Mouse (Mus musculus) thymus, adult 2 months (tissue): Measurements from ENCODE around the gene Jpt2. TPM values are rescaled to one million over a fixed set of nuclear protein-coding genes. Genes with fewer than 3 reads are reported as not detected.
A peak's percentile ranks its signal among the peaks of the same experiment; 100 is the strongest.

ENCODE experiments used
- DNase-seq: peaks from one replicate; pipeline ENCODE4 v3.0.0; 2021
- H3K27ac ChIP-seq: fragments of 200-500 bp; 2 replicates; pipeline ENCODE4 v1.5.1; 2012; ENCODE audit warnings: low read length, control low read depth; ENCODE audit not compliant: control insufficient read depth, insufficient read depth
- H3K27me3 ChIP-seq: fragments of 200-500 bp; 2 replicates; pipeline ENCODE4 v1.6.1; 2012; ENCODE audit warnings: mild to moderate bottlenecking, low read length, moderate library complexity, mixed read lengths; ENCODE audit not compliant: control insufficient read depth, insufficient read depth
- H3K36me3 ChIP-seq: fragments of 200-500 bp; 2 replicates; pipeline ENCODE4 v1.6.1; 2012; ENCODE audit warnings: mild to moderate bottlenecking, low read length, moderate library complexity; ENCODE audit not compliant: control insufficient read depth, insufficient read depth
- H3K4me1 ChIP-seq: fragments of 200-500 bp; replicated peaks from 2 replicates; pipeline ENCODE4 v1.6.1; 2012; ENCODE audit warnings: low read length; ENCODE audit not compliant: control insufficient read depth, insufficient read depth
- H3K4me3 ChIP-seq: fragments of 200-500 bp; 2 replicates; pipeline ENCODE4 v1.5.1; 2012; ENCODE audit warnings: mild to moderate bottlenecking, low read length, control low read depth, moderate library complexity; ENCODE audit not compliant: control insufficient read depth, insufficient read depth
- CTCF ChIP-seq: fragments of 200-500 bp; IDR thresholded peaks from 2 replicates; pipeline ENCODE4 v1.5.1; 2012; ENCODE audit warnings: mild to moderate bottlenecking, control low read depth, low read length, moderate library complexity, borderline replicate concordance; ENCODE audit not compliant: control insufficient read depth, poor library complexity, insufficient read depth; ENCODE audit errors: extremely low read depth
- POLR2A ChIP-seq: fragments of 200-500 bp; IDR thresholded peaks from 2 replicates; pipeline ENCODE4 v1.6.1; 2012; ENCODE audit warnings: mild to moderate bottlenecking, low read length, control low read depth, moderate library complexity; ENCODE audit not compliant: control insufficient read depth, poor library complexity, insufficient read depth; ENCODE audit errors: extremely low read depth
- whole genome bisulfite sequencing: fragments of 180-500 bp; shearing (Covaris S2); methylation state at CpG from one replicate; pipeline ENCODE4 v1.1.7; 2018; 5-methylcytosine and 5-hydroxymethylcytosine counted together
- polyA plus RNA-seq: library from polyadenylated mRNA; depleted of rRNA; stranded (reverse); fragments of >200 nt; gene quantifications from 2 replicates; pipeline ENCODE4 v1.2.3, GENCODE M21; 2012; rRNA removed

Gene Jpt2
- 13.5 and 15.0 TPM in 2 replicates for polyA plus RNA-seq

DNA sequence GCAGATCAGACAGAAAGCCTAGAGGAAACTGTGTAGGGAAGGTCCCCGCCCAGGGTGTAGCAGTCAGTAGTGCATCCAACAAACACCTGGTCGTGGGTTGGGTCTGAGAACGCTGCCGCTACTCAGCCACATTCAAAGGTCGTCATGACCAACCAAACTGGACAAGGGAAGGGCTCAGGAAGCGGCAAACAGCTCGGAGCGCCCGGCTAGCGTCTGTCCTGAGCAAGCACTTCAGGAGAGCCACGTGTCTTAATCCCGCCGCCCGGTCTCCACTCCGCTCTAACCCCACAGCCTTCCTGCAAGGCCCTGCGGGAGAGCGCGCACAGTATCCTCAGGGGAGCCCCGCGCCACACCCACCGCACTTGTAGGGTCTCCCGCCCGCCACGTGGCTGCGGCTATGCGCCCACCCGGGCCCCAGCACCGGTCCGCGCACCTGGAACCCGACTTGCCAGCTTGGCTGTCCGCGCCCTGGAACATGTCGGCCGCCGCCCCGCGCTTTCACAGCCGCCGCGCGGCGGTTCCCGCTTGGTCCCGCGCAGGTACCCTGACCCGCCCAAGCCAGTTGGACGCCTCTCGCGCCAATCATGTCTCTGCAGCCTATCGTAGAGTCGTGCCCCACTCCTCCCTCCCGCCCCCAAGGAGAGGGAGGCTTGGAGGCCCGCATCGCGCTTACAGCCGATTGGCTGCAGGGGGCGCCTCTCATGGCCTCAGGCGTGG is at the start of gene Jpt2:
Gene Jpt2, minus strand, starts transcription at position 555 of the 717 bp plus-strand sequence.
- TF ChIP-seq CTCF = peak; percentile 73
- TF ChIP-seq POLR2A = peak; percentile 45; the same call in 1 of the 2 replicates
- H3K27me3 ChIP-seq = no peaks in the 10 kb centered on the region
- peak within 1 kb of the TSS; percentile 80 for H3K4me3 ChIP-seq
- H3K27ac ChIP-seq = no peak within 1 kb of the TSS
- H3K4me1 ChIP-seq = no peaks in the 10 kb centered on the region
- peaks cover 20% of the 10 kb centered on the region for H3K36me3 ChIP-seq
- WGBS = under 1% methylated on average over 59 of the region's 59 CpGs
- DNase-seq = peak; percentile 98

DNA sequence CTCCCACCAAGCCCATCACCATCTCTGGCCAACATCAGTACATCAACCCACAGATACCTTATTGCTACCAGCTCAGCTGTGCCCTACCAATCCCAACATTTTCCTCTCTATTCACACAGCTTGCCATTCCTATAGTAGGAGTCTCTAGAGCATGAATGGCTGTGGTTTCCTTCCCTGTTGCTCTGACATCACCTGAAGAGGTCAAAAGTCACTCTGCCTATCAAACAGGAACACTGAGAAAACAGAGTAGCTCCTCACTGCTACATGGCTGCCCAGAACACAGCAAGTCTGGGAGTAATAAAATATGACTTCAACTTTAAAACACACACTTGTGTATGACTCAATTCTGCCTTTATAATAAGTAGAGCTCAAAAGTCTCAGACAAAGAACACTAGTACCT is 47.0 kb upstream of the Jpt2 start:
- Histone ChIP-seq H3K27me3 (no peaks in the 10 kb centered on the region), H3K27ac (no peak overlapping the region), H3K4me1 (no peaks in the 10 kb centered on the region), H3K36me3 (peaks cover 40% of the 10 kb centered on the region), H3K4me3 (no peak overlapping the region)
- no peak for DNase-seq
- TF ChIP-seq CTCF (no peak), POLR2A (no peak)

DNA sequence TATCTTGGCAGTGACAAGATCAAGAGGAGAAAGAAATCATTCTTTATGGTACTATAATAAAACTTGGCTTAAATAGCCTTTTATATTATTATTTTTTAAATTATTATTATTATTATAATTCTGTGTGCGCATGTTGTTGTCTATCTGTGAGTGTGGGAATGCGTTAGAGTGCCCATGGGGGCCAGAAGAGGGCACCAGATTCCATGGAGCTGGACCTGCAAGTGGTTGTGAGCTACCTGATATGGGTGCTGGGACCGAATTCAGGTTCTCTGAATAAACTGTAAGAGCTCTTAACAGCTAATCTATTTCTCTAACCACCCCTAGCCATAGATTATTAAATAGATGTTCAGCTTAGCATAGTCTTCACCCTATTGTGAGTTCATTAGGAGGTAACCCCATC is 44.6 kb upstream of the Jpt2 start:
- H3K27me3 ChIP-seq = no peaks in the 10 kb centered on the region
- peaks cover 39% of the 10 kb centered on the region for H3K36me3 ChIP-seq
- DNase-seq = no peak
- over 99% methylated on average over 3 of the region's 3 CpGs for WGBS
- H3K4me3 ChIP-seq = no peak overlapping the region
- H3K4me1 ChIP-seq = no peaks in the 10 kb centered on the region
- H3K27ac ChIP-seq = no peak overlapping the region
- TF ChIP-seq CTCF = no peak
- no peak for TF ChIP-seq POLR2A

DNA sequence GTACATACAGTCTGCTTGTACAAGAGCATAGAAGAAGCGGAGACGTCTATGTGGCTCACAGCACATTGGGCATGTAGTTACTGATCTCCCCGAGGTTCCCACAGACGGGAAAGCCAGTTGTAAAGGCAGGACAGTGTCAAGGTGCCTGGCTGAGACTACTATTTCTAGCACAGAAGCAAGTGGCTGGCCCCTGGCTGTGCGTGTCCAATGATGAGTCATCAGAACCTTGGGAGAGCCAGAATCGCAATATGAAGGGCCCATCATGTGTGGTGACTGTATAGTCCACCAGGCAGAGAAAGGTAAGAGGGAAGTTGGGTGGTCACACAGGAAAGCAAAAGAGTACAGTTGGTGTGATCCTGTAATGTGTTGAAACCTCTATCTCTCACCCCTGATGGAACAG is 34.2 kb upstream of the Jpt2 start:
- no peak for TF ChIP-seq CTCF
- H3K4me1 ChIP-seq = no peaks in the 10 kb centered on the region
- H3K36me3 ChIP-seq = peaks cover 84% of the 10 kb centered on the region

DNA sequence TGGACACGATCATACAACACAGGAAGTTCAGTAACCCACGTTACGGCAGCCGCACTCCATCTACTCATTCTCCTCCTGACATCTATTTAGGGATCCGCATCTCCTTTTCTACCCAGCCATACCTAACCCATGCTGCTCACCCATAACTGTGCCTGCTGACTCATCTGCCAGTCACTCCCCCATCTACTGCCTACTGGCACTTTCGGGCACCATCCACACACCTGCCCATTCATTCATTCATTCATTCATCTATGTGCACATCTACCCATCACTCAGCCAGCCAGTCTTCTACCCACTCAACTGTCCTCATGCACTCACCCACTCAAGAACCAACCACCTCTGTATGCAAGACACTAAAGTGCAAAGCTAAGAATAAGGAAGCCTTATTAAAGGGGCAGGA is 26.7 kb upstream of the Jpt2 start:
- H3K27ac ChIP-seq = no peak overlapping the region
- no peaks in the 10 kb centered on the region for H3K27me3 ChIP-seq
- H3K36me3 ChIP-seq = peaks cover 81% of the 10 kb centered on the region
- TF ChIP-seq CTCF = no peak
- no peak for TF ChIP-seq POLR2A
- H3K4me1 ChIP-seq = no peaks in the 10 kb centered on the region
- DNase-seq = no peak
- 98% methylated on average over 6 of the region's 6 CpGs for WGBS
- no peak overlapping the region for H3K4me3 ChIP-seq

More for the DNA sequence above, 34.2 kb upstream of the Jpt2 start:
- 95% methylated on average over 6 of the region's 6 CpGs for WGBS
- Histone ChIP-seq H3K4me3 (no peak overlapping the region), H3K27ac (no peak overlapping the region), H3K27me3 (no peaks in the 10 kb centered on the region)
- DNase-seq = no peak

- Histone ChIP-seq H3K36me3 (peaks cover 20% of the 10 kb centered on the region), H3K4me1 (no peaks in the 10 kb centered on the region), H3K27me3 (no peaks in the 10 kb centered on the region), H3K4me3 (peak overlapping the region; percentile 45), H3K27ac (no peak overlapping the region)
- DNase-seq = no peak
- 15% methylated on average over 21 of the region's 21 CpGs for WGBS
- TF ChIP-seq CTCF = no peak
- no peak for TF ChIP-seq POLR2A
Measured at GRCm38 (mm10) chr17:24960852-24961715, 595 bp upstream of the Jpt2 start.

GRCm38 (mm10) chr17:24959371-24959770 is 1.1 kb downstream of the Jpt2 start:
- WGBS = 76% methylated on average over 8 of the region's 8 CpGs
- H3K36me3 ChIP-seq = peaks cover 13% of the 10 kb centered on the region
- TF ChIP-seq POLR2A (no peak), CTCF (no peak)
- H3K4me3 ChIP-seq = no peak overlapping the region
- no peak for DNase-seq
- H3K27ac ChIP-seq = no peak overlapping the region
- no peaks in the 10 kb centered on the region for H3K4me1 ChIP-seq
- H3K27me3 ChIP-seq = no peaks in the 10 kb centered on the region
